Mouse (Mus musculus) natural killer cell, adult 2 months (primary cell): Measurements from ENCODE around the gene Avil.
A peak's percentile ranks its signal among the peaks of the same experiment; 100 is the strongest.

Experiments
- DNase-seq, 2 experiments: peaks; one replicate each; pipeline ENCODE4 v3.0.0; 2022; ENCODE audit warnings: low spot score in 2 of 2

Gene Avil

DNA sequence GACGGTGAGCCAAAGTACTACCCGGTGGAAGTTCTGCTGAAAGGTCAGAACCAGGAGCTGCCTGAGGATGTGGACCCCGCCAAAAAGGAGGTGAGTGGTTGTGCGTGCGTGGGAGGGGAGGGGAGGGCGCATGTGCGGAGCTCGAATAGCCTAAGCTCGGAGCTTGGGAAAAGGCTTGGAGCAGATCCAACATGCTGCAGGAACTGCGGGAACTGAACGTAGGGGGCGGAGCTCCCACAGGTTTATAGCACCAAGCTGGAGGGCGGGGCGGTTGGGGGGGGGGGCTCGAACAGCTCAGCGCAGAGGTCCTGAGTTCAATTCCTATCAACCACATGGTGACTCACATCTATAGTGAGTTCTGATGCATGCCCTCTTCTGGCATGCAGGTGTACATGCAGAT, 17.9 kb downstream of the Avil start:
- no peak for DNase-seq

DNA sequence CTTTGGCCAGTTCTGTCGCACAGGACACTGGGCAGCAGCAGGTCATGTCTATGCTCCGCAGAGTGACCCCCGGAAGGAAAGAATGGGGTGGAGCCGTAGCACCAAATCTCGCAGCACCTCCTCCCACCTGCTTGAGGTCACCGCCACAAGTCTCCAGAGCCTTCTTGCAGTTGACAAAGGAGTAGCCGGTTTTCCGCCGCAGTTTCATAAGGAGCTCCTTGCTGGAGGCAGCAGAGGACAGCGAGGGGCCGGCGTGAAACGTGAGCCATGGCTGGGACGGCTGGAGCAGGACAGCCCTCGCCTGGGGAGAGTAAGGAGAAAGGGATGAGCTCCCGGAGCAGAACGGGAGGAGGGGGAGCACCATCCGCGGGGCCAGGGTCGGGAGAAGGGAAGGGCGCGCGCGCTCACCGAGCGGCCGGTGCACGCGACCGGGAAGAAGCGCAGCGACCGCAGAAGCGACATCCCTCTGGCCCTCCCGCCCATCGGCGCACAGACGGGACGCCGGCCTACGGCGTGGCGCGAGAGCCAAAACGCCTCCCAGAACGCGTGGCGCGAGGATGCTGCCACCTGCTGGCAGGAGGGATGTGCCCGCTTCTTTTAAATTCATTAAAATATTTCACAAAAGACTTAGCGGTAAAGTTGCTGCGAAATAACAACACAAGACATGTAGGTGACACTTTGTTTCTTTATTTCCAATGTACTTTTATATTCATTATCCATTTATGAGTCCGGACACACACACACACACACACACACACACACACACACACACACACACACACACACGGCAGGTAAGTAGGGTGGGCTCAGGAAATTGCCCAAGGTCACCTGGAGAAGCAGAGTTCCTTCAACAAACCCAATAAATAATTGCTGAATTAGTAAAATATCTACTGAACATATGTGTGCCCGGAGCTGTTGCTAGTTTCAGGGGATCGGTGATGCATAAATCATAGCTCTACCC, 30.1 kb downstream of the Avil start, which contains the start of gene Tsfm:
Gene Tsfm (minus strand): TSS at position 505 of the 961 bp plus-strand sequence.
- peak; percentile 84 to 87 for DNase-seq

- no peak for DNase-seq
Measured at GRCm38 (mm10) chr10:127033301-127033741, 32.8 kb downstream of the Avil start.

GRCm38 (mm10) chr10:127036273-127036672, 35.8 kb downstream of the Avil start:
- no peak for DNase-seq

DNA sequence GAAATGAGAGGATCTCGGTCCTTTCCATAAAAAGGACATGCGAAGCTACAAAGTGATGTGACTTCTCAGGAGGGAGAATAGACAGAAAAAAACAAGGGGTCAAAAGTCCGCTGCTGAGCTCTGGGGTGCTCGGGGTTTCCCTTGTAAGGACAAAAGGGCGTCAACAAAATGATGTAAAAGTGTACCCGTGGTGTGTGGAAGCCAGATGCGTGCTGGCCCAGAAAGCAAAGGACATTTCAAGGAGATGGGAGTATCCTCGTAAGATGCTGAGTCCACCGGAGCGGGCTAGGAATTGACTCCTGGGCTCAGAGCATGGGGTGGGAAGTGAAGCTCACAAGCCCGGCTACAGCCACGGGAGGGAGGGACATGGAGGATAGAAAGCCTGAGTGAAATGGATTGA, 37.1 kb downstream of the Avil start:
- DNase-seq: no peak

DNA sequence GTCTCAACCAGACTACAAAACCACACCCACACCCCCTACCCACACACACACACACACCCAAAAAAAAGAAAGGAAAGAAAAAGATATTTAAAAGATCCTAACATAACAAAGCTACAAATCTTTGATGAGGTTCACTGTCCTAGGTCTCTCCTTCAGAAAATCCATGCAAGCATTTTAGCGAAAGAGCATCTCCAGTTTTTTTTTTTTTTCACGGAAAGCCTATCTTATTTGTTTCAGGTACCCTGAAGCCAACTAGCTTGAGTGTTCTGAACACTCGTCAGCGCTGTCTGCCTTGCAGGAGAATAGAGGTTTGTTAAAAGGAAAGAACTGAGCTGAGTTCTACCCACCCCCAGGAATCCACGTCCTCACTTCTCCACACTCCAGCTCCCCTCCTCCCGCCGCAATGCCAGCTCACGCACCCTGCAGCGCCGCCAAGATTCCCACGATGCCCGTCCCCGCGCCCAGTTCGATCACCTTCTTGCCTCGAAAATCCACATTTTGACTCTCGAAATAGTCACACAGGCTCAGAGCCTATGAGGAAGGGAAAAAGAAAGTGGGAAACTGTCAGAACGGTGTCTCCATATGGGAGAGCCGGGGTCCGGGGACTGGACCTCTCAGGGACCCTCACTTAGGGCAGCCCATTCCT, 40.2 kb downstream of the Avil start:
- DNase-seq: no peak

DNA sequence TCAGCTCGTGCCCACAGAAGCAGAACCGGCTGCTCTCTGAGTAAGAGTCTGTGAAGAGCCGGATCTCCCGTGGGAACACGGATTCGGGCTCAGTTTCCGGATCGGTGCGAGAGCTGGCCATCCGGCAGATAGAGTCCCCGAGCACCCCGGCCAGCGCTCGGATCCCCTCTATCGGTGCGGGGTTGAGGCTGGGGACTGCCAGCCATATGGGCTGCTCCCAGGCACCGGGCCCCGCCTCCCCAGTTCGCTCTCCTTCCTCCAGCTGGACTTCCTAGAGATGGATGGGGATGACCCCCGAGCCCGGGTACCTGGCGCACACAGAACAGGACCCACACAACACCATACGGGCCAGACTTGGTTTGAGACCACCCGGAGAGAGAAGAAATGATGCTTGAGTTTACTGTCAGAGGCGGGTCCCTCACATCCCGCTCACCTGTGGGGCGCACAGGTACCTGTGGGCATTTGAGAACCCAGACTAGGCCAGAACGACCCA, 40.8 kb downstream of the Avil start, which contains the start of the genes Mettl1 and Eef1akmt3:
Gene Mettl1 (plus strand): TSS at position 141 of the 493 bp plus-strand sequence.
Gene Eef1akmt3 (minus strand): TSS at position 240 of the 493 bp plus-strand sequence.
- DNase-seq: no peak

DNA sequence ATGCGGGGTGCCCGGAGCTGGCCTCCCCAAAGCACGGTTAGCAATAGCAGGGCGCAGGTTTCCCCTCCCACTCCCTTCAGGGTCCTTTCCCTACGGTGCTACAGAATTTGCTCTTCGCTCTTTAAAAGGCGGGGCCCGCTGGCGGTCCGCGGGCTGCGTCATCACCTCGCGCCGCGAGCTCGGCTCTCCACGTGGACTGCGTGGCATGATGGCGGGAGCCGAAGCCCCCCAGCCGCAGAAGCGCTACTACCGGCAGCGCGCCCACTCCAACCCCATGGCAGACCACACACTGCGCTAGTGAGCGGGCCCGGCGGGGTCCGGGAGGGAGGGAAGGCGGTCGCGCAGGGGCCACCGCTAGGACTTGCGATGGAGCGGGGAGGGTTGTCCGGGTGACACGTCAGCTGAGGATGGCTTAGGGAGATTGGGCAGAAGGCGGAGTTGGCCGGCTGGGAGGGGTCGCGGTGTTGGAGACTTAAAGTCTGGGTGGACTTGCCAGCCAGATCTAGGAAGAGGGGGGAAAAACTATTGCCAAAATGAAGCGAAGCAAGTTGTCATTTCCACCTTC, 41.3 kb downstream of the Avil start:
- DNase-seq: peak; percentile 68 to 82

- no peak for DNase-seq
Measured at GRCm38 (mm10) chr10:127042468-127043115, 42.1 kb downstream of the Avil start.

DNA sequence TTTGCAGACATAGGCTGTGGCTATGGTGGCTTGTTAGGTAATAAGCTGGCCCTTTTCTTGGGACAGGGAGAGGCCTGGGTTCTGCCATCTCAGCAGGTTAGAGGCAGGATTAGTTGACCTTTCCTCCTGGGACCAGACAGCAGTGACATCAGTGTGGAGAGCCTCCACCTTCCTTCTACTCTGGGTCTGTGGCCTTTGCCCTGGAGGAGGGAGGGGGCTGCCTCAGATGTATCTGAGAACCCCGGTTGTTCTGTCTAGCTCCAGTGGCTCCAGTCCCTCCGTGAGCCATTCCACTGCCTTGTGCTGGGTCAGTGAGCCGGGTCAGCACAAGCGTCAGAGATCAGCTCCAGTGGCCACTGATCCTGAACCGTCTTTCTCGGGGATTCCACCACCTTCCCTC, 42.7 kb downstream of the Avil start:
- no peak for DNase-seq

- DNase-seq: no peak
Measured at GRCm38 (mm10) chr10:127047954-127048353, 47.4 kb downstream of the Avil start, which contains the start of gene Cyp27b1. Gene Cyp27b1, plus strand, starts transcription at chr10:127048250.

GRCm38 (mm10) chr10:127048608-127049394, 48.3 kb downstream of the Avil start:
- no peak for DNase-seq

DNA sequence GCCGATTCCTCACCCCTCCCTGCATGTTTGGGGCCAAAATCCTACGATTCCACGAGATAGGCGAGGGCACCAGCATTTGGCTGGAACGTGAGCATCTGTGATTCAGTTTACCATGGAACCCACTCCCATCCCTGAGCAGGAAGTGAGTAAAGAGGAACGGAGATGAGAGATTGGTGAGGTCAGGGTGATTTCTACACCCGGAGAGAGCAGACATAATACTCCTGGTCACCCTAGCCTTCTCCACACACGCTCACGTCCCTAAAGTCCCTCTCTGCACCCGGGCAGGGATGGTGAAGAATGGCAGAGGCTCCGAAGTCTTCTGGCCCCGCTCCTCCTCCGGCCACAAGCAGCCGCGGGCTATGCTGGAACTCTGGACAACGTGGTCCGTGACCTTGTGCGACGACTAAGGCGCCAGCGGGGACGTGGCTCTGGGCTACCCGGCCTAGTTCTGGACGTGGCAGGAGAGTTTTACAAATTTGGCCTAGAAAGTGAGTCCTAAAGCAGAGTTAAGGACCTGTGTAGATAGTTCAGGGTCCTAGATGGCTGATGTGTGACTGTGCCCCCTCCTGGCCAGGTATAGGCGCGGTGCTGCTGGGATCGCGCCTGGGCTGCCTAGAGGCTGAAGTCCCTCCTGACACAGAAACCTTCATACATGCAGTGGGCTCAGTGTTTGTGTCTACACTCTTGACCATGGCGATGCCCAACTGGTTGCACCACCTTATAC, 49.0 kb downstream of the Avil start:
- no peak for DNase-seq

- DNase-seq: no peak
Measured at GRCm38 (mm10) chr10:127050119-127050474, 49.6 kb downstream of the Avil start.

DNA sequence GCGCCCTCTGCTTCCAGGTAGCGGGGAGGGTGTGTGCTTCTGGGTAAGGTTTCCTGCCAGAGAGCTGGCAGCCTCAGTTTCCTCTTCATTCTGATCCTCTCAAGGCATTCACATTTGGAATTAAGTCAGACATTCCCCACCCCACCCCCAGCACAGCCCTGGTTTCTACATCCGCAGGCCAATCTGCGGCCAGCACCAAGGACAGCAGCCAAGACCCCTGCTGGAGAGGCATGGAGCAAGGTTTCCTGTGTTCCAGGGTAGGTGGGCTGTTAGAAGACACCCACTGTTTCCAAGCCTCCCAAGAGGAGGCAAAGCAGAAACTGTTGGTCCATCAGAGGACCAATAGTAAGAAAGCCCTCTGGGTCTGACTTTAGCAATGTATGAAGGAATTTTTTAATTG, 54.1 kb downstream of the Avil start:
- no peak for DNase-seq

- DNase-seq: no peak
Measured at GRCm38 (mm10) chr10:127055406-127055805, 54.9 kb downstream of the Avil start.

DNA sequence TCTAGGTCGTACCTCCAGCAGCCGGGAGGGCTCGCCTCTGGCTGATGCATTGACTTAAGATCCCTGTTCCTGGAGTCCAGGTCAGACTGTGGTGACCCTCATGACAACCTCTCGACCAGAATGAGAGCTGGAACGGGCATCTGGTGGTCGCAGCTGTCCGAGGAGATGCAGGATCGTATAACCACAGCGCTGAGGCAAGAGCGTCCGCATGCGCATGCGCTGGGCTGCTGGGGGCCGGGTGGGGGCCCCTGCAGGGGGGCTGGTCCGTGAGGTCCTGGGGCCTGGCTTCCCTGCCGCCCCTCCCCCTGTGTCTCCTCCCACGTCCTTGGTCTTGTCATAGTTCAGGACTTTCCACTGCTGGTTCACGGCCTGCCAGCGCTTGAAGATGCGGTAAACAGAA, 56.0 kb downstream of the Avil start:
- DNase-seq: no peak

DNA sequence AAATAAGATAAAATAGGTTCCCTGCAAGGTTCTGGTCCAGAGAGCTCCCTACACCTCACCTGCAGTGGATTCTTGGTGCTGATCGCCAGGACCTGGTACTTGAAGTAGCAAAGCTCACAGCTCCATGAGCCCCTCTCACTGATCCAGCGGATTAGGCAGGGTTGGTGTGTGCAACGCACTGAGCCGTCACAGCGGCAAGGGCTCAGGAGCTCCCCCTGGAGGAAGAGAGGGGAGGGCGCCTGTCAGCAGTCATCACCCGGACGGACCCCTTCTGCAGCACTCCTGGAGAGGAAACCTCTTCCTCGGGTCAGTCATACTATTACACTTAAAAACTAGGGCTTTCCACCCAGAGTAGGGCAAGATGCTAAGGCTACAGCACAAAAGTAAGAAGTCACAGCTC, 57.7 kb downstream of the Avil start:
- DNase-seq: peak; percentile 71 to 82

GRCm38 (mm10) chr10:127058708-127059107, 58.2 kb downstream of the Avil start:
- DNase-seq: no peak
